Mouse (Mus musculus) stomach, postnatal 0 days (tissue): ENCODE results near the gene Tulp3.

ENCODE experiments used
- CTCF ChIP-seq: IDR thresholded peaks from 2 replicates; pipeline ENCODE4 v1.5.1; 2016; ENCODE audit warnings: antibody characterized with exemption, low read depth, mild to moderate bottlenecking, moderate library complexity
- EP300 ChIP-seq: optimal IDR thresholded peaks from 2 replicates; pipeline ENCODE3; 2016; ENCODE audit warnings: antibody characterized with exemption

DNA sequence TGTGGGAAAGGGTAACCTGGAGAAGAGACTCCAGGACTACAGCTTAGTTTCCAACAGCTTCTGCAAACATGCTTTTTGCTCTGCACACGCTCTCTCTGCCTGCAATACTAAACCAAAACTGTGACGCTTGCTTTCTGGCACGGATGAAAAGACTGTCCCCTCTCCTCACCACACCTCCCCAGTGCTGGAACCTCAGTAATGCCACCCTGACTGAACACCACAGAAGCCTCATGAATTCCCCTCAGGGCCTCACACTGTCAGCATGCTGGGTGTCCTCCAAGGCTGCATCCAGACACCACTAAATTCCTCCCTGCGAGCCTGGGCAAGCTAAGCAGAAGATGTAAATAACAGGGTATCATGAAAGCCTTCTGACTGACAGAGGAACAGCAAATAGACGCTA lies 16.8 kb downstream of the Tulp3 start:
- no peak for TF ChIP-seq EP300
- TF ChIP-seq CTCF, result no peak
